Mouse (Mus musculus) limb, embryonic 14.5 days (tissue): Measurements from ENCODE around the gene Zcchc8. TPM values are rescaled to one million over a fixed set of nuclear protein-coding genes. Genes with fewer than 3 reads are reported as not detected.
"Not testable (repeated sequence)": the region's sequence is repeated elsewhere in the genome, so short reads cannot be mapped to it uniquely, and the experiment has no call there.

Experiments used
- ATAC-seq: fragments of 200-750 bp; cut with Nextera tagmentation; 2 replicates; pipeline ENCODE4 v1.8.0; 2017; ENCODE audit warnings: low read depth, moderate number of reproducible peaks, moderate TSS enrichment; ENCODE audit not compliant: low FRiP score
- DNase-seq: peaks from one replicate; pipeline ENCODE4 v3.0.0-alpha.2; 2015; ENCODE audit warnings: low spot score
- H3K27ac ChIP-seq: fragments of 300-500 bp; sonication (generic); replicated peaks from 2 replicates; pipeline ENCODE4 v1.5.1; 2014; ENCODE audit warnings: low read depth, mild to moderate bottlenecking, low read length, moderate library complexity, mixed read lengths
- H3K27me3 ChIP-seq: fragments of 300-500 bp; sonication (generic); 2 replicates; pipeline ENCODE4 v1.6.1; 2014; ENCODE audit warnings: low read length, mixed read lengths; ENCODE audit not compliant: control insufficient read depth, insufficient read depth
- H3K36me3 ChIP-seq: fragments of 300-500 bp; sonication (generic); 2 replicates; pipeline ENCODE4 v1.6.1; 2014; ENCODE audit warnings: mild to moderate bottlenecking, low read length, moderate library complexity, mixed read lengths; ENCODE audit not compliant: control insufficient read depth, insufficient read depth
- H3K4me1 ChIP-seq: fragments of 300-500 bp; sonication (generic); 2 replicates; pipeline ENCODE4 v1.6.1; 2014; ENCODE audit warnings: antibody characterized with exemption, low read length, mixed read lengths; ENCODE audit not compliant: control insufficient read depth, insufficient read depth
- H3K4me2 ChIP-seq: fragments of 300-500 bp; sonication (generic); replicated peaks from 2 replicates; pipeline ENCODE4 v1.6.1; 2014; ENCODE audit warnings: low read depth, mild to moderate bottlenecking, low read length, moderate library complexity; ENCODE audit not compliant: severe bottlenecking
- H3K4me3 ChIP-seq: fragments of 300-500 bp; sonication (generic); replicated peaks from 2 replicates; pipeline ENCODE4 v1.5.1; 2014; ENCODE audit warnings: low read length
- H3K9ac ChIP-seq: fragments of 300-500 bp; sonication (generic); 2 replicates; pipeline ENCODE4 v1.6.1; 2014; ENCODE audit warnings: mild to moderate bottlenecking, low read depth, low read length, moderate library complexity; ENCODE audit not compliant: severe bottlenecking
- H3K9me3 ChIP-seq: fragments of 300-500 bp; sonication (generic); 2 replicates; pipeline ENCODE4 v1.6.1; 2016; ENCODE audit warnings: low read length; ENCODE audit not compliant: control insufficient read depth
- POLR2A ChIP-seq: fragments of 200-500 bp; IDR thresholded peaks from 2 replicates; pipeline ENCODE4 v1.8.0; 2012; ENCODE audit warnings: inconsistent platforms, mild to moderate bottlenecking, moderate library complexity, borderline replicate concordance; ENCODE audit not compliant: insufficient read depth, insufficient read length; ENCODE audit errors: extremely low read depth
- WGBS: fragments of 180-500 bp; shearing (Covaris S2); extraction: QIAGEN DNeasy Blood & Tissue Kit; methylation state at CpG from one replicate; pipeline ENCODE4 v1.1.7; 2014; 5-methylcytosine and 5-hydroxymethylcytosine counted together
- polyA plus RNA-seq, 2 experiments: library from polyadenylated mRNA; depleted of rRNA in 1 of 2; stranded (reverse) in 1 of 2; unstranded in 1 of 2; fragments of >200 nt; fragmentation: Nextera tagmentation in 1 of 2; extraction: Ambion mirVana in 1 of 2; gene quantifications; 2 replicates each; pipeline versions ENCODE4 v1.2.1 to v1.2.3; 2012 to 2014

Gene Zcchc8
- 84.5 and 86.9 TPM in 2 replicates for polyA plus RNA-seq (2012; rRNA removed)
- 70.9 and 76.1 TPM in 2 replicates for polyA plus RNA-seq (2014; fragmentation: Nextera tagmentation; extraction: Ambion mirVana)

- peak within 1 kb of the TSS; percentile 79 for H3K27ac ChIP-seq
- peaks cover 20% of the 10 kb centered on the region for H3K4me1 ChIP-seq
- peak within 1 kb of the TSS; percentile 64 for H3K4me2 ChIP-seq
- under 1% methylated on average over 74 of the region's 83 CpGs for WGBS
- ATAC-seq (peak; percentile 99), DNase-seq (peak; percentile 98)
- H3K27me3 ChIP-seq, result no peaks in the 10 kb centered on the region
- peak; percentile 38; the same call in 1 of the 2 replicates for TF ChIP-seq POLR2A
- peak within 1 kb of the TSS; percentile 65 for H3K4me3 ChIP-seq
- H3K36me3 ChIP-seq, result peaks cover 18% of the 10 kb centered on the region
- H3K9ac ChIP-seq, result peak within 1 kb of the TSS; percentile 86
- H3K9me3 ChIP-seq, result no peaks in the 10 kb centered on the region
Measured at GRCm38 (mm10) chr5:123720328-123721311, at the start of gene Zcchc8. Zcchc8 (minus strand) TSS chr5:123721100.

GRCm38 (mm10) chr5:123766455-123766854 is 45.6 kb upstream of the Zcchc8 start:
- not testable (repeated sequence) for H3K9me3 ChIP-seq, H3K4me1 ChIP-seq, H3K27ac ChIP-seq, H3K27me3 ChIP-seq, DNase-seq, H3K4me2 ChIP-seq, H3K9ac ChIP-seq, H3K4me3 ChIP-seq
- peak; percentile 71; the same call in 1 of the 2 replicates for ATAC-seq
- 91% methylated on average over 11 of the region's 11 CpGs for WGBS
- peaks cover 68% of the 10 kb centered on the region for H3K36me3 ChIP-seq

GRCm38 (mm10) chr5:123765506-123765905 is 44.6 kb upstream of the Zcchc8 start:
- ATAC-seq (no peak), DNase-seq (no peak)
- Histone ChIP-seq H3K9me3 (no peaks in the 10 kb centered on the region), H3K4me3 (no peak overlapping the region), H3K27me3 (no peaks in the 10 kb centered on the region), H3K9ac (no peak overlapping the region), H3K4me2 (no peak overlapping the region), H3K36me3 (peaks cover 64% of the 10 kb centered on the region), H3K4me1 (no peaks in the 10 kb centered on the region), H3K27ac (no peak overlapping the region)
- WGBS, result 90% methylated on average over 11 of the region's 11 CpGs
- no peak for TF ChIP-seq POLR2A

- Histone ChIP-seq H3K36me3 (peaks cover 10% of the 10 kb centered on the region), H3K27me3 (no peaks in the 10 kb centered on the region), H3K4me1 (peaks cover 25% of the 10 kb centered on the region), H3K27ac (peak within 1 kb of the TSS; percentile 98), H3K9me3 (no peaks in the 10 kb centered on the region), H3K4me3 (peak within 1 kb of the TSS; percentile 56), H3K9ac (peak within 1 kb of the TSS; percentile 84), H3K4me2 (peak within 1 kb of the TSS; percentile 70)
- peak; percentile 100 for DNase-seq
- ATAC-seq, result peak; percentile 98
- peak; percentile 99; the same call in 1 of the 2 replicates for TF ChIP-seq POLR2A
- WGBS, result 2% methylated on average over 61 of the region's 63 CpGs
Measured at GRCm38 (mm10) chr5:123749065-123750064, 28.5 kb upstream of the Zcchc8 start, which contains the start of the genes Rsrc2 and Kntc1. Rsrc2 (minus strand) TSS chr5:123749414. Kntc1 (plus strand) TSS chr5:123749716.
